Mouse (Mus musculus) neutrophil, adult 5-6 weeks (primary cell): ENCODE data around the gene Cep112. TPM values are rescaled to one million over a fixed set of nuclear protein-coding genes. Genes with fewer than 3 reads are reported as not detected.

ENCODE experiments used
- ATAC-seq: fragments of 151-379, 151-347 bp; 2 replicates; pipeline ENCODE4 v1.8.0; 2017; ENCODE audit warnings: mild to moderate bottlenecking, moderate TSS enrichment; ENCODE audit not compliant: insufficient number of reproducible peaks, poor library complexity, low FRiP score, severe bottlenecking; ENCODE audit errors: extremely low read depth
- total RNA-seq: library from RNA; stranded (forward); fragments of 200-1000 nt; gene quantifications from 2 replicates; pipeline ENCODE4 v1.2.3, GENCODE M21; 2017

The Cep112 gene
- total RNA-seq, 1 experiment from 2014 or later = 0.58 TPM

DNA sequence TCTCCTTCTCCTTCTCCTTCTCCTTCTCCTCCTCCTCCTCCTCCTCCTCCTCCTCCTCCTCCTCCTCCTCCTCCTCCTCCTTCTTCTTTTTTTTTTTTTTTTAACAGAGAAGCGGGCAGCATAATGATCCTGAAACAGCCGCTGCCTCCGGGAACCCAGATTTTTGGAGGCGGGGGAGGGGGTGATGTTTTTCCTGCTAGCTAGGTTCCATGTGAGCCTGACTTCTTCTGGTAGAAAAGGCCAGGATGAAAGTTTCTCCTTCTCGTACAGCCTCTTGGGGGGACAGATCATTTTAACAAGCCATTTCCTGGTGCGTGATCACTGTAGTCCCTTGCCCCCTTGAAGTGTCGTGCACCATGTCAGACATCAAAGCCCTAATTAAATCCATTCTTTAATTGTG, 467.4 kb downstream of the Cep112 start:
- no peak for ATAC-seq

DNA sequence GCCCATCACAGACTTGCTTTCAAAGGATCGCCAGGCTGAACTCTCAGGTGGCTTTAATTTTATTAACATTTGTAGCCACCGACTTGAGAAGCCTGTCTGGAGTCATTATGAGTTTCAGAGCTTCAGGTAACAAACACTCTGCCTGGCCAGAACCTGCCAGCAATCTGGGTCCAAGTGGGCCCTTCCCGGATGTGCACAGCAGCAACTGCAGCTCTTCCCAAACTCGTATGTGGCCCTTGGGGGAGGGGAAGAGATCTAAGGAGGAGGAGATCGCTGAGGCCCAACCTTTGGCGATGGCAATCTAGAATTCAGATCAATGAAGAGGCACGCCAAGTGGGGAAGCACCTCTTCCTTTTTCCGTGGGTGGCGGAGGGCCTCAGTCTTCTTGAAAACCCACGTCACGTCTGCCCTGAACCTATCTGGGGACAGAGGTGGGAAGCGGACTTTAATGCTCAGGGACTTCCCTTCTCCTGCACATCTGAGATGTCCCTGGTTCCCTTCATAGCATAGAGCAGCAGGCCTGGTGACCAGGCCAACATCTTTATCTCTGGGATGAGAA, 468.3 kb downstream of the Cep112 start:
- ATAC-seq = no peak

DNA sequence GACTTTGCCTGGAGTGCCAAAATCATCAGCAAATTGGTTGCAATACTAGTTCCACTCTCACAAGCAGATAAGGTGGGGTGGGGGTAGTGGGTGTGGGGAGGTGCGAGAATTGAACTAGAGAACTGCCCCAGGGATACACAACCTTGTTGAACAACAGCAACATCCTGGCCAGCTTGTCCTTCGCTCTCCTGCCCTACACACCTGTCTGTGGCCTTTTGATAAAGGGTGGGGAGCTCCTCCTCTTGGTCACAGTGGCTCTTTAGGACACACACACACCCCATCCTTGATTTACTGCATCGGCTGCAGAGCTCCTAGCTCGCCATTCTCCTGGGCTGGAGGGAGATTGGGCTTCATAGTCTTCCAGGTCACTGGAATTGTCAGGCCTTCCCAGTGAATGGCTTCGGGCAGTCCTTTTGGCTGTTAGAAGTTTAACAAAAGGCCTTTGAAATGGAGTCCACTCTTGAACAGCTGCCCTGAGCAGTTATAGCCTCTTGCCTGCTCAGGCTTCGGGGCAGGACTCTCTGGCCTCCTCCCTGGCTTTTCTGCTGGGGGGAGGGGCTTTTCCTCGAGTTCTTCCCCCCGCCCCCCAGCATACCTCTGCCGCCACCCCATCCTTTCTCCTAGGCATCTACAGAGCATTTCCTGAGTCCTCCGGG, 469.0 kb downstream of the Cep112 start:
- ATAC-seq = no peak

DNA sequence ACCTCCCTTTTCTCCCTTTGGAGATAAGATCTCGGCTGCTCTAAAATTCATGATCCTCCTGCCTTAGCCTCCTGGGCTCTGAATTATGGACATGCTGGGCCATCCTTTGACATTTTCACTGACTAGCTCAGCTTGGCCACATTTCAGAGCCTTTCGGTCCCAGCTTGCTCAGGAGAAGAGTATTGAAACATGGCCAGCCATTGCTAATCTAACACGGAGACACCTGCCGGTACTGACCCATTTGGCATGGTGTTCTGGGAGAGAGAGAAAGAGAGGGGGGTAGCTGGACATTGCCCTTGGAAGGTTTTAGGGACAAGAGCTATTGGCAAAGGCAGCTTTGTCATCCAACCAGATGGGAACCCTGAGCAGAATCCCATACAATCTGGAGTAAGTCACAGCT, 472.0 kb downstream of the Cep112 start:
- ATAC-seq = no peak

DNA sequence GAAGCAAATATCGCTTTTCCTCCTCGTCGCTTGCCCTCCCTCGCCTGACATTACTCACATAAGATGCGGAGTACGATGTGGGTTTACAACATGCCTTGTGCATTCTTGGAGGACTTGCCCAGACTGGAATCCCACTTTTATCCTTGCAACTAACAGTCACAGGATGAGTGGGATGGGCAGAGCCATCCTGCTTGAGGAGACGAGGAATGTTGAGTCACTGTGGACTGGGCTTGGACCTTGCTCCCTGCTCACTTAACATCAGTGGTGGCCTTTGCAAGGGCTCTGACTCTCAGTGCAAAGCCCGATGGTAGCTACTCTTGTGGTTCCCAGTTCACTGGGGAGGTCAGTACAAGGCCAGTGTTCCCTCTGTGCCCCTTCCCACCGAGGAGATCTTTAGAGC, 473.1 kb downstream of the Cep112 start:
- ATAC-seq = no peak

DNA sequence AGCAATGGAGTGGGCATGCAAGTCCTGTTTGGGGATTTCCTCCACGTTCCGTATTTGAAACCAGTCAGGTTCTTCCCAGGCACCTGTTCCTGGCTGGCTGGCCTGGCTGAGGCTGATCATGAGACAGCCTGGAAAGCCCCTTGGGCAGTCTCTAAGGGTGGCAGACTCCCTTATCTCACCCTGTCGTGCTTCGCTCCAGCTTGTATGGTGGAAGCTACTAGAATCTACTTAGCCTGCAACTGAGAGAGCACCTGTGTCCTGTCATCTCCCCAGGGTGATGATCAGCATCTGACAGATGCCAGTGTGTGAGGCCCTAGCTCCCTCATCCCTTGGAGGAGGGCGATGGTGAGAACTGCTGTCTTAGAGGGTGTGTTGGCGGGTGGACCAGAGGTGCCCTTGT, 473.5 kb downstream of the Cep112 start:
- no peak for ATAC-seq

DNA sequence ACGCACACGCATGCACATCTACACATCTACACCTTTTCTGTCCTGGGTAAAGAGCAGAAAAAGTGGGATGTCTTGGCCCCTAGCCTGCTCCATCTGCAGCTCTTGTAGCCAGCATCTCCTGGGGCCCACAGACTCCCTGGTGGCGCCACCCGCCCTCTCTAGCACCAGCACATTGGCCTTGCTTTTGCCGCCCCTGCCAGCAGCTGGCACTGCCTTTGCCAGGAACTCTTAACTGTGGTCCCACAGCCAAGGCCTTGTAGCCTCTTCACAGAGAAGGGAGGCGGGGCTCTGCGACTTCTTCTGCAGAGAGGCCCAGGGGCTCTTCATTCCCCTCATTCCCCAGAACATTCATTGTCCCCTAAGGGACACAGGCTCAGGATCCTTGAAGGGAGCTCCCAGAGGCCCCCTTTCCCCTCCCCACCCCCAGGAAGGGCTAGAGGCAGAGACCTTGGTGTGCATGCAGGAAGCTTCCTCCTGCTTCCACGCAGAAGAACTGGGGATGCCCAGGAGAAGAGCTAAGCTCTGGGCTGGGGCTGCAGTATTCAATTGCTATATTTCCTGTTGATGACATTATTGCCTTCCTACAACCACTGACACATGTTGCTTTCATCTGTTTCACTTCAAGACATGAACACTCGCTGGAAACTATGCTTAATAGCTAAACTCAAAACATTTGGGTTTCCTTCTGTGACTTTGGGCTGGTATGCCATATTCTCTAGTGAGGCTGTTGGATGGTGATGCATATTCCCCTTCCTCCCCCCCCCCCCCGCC, 475.9 kb downstream of the Cep112 start:
- no peak for ATAC-seq

DNA sequence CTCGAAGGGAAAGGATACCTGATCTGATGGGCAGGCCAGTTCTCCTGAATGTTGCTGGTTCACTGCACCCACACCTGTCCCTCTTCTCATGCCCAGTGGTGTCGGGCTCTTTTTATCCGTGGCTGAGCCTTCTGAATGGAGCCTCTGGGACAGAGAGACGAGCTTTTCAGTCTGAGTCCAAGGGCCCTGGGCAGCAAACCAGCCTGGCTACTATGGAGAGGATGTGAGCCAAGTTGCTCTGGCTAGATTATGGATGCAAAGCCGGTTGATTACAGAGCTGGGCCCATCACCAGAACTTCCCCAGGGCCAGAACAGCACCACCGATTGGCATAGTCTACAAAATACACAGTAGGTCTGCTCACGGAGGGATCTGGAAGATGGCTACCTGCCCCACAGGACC, 476.7 kb downstream of the Cep112 start:
- ATAC-seq = no peak

DNA sequence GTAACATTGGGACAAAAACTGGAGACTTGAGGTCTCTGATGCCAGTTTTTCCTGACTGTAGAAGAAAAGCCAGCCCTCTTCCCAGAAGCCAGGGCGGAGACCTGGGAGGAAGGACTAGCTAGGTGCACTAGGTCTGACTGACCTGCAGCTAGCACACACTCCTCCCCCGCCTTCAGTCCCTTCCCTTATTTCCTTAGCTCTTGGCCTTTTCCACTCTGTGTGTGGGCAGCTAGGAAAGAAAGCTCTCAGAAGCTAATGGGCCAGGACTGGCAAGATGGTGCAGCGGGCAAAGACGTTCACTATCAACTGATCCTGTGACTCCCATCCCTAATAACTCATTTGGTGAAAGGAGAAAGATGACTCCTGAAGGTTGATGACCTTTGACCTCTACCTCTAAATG, 477.3 kb downstream of the Cep112 start:
- no peak for ATAC-seq

DNA sequence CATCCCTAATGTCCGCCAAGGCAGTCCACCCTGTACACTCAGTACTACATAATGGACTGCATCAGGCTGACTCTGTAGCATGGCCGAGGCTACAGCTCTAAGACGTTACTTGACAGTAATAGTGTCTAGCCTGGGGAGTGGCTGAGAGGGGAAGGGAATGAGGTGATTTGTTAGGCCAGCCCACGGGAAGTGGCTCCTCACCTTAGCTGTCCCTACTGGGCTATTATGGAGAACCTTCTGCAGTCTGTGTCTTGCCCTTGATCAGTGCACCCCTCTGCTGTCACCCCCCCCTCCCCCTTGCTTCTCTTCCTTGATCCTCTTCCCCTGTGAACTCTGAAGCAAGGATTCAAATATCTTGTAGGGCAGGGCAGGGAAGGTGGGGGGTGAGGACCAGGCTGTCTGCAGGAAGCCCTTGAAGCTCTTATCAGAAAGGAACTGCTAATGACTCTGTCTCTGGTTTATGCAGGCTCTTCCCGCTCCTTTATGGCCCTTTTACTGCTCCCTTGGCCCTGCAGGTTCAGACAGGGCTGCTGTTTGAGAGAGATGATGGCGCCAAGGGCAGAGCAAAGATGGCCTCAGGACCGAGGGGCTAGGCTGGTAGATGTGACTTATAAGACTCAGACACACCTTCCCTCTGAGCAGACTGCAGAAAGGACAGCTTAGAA, 481.7 kb downstream of the Cep112 start:
- ATAC-seq = no peak

DNA sequence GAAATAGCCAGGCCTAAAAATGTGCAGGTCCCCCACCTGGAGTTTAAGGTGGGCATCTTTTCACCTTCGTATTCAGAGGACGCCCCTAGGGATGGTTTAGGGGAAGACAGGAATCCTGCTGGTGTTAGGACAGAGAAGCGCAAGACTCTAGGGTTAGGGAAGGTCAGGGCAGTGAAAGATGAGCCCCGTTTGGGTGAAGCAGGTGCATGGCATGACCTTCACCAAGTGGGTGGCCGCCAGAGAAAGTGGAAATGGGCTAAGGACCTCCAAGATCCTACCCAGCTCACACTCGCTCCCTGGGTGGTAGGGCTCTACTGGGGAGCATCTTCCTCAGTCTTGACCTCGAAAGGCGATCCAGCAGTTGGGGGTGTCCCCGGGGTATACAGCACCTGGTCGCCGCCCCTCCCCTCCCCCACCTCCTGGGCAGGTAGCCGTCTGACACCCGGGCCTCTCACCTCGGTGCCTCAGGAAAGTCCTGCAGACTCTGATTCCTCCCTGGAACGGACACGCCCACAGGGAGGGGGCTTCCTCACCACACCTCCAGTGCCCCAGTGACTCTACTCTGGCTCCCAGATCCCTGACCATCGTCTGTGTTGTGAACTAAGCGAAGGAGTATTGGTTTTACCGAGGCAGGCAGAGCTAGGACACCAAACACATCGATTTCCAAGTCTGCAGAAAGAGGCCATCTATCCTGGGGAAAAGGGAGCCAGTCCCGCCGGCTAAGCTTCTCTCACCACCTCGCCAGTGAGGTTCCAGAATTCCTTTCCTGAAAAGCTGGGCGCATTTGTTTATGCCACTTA, 484.6 kb downstream of the Cep112 start:
- no peak for ATAC-seq

Other genes starting within 250 kb of the Cep112 start
- gene Apoh, start 81.8 kb upstream of the Cep112 start, total RNA-seq = not detected in 2 replicates
- gene Prkca, start 81.3 kb upstream of the Cep112 start, total RNA-seq = 10.1 and 10.7 TPM in 2 replicates